Mouse (Mus musculus): ENCODE results near the gene 4930469K13Rik. TPM values are rescaled to one million over a fixed set of nuclear protein-coding genes. Genes with fewer than 3 reads are reported as not detected.

The 4930469K13Rik gene
- polyA plus RNA-seq (2012; rRNA removed; ENCODE audit: low replicate concordance) = not detected in 2 replicates

GRCm38 (mm10) chr11:34098422-34098821, at the start of gene 4930469K13Rik:
4930469K13Rik (minus strand) TSS chr11:34098554.

GRCm38 (mm10) chr11:34046767-34047541, 51.4 kb downstream of the 4930469K13Rik start, which contains the start of gene Lcp2:
Lcp2 (plus strand) TSS chr11:34046920.

GRCm38 (mm10) chr11:33992938-33993337, 105.4 kb downstream of the 4930469K13Rik start, which contains the start of gene Kcnip1:
Kcnip1 (minus strand) TSS chr11:33993152.

GRCm38 (mm10) chr11:33962688-33963407, 135.5 kb downstream of the 4930469K13Rik start, which contains the start of gene Kcnmb1:
Kcnmb1 (plus strand) TSS chr11:33963013.

Other genes starting within 250 kb of the 4930469K13Rik start
- 0.88 and 1.4 TPM in 2 replicates for gene Kcnmb1, start 135.5 kb downstream of the 4930469K13Rik start, polyA plus RNA-seq (2012; rRNA removed; ENCODE audit: low replicate concordance)
- gene Kcnip1, start 105.4 kb downstream of the 4930469K13Rik start, polyA plus RNA-seq (2012; rRNA removed; ENCODE audit: low replicate concordance) = not detected in 2 replicates
- 16.5 and 21.2 TPM in 2 replicates for gene Lcp2, start 51.6 kb downstream of the 4930469K13Rik start, polyA plus RNA-seq (2012; rRNA removed; ENCODE audit: low replicate concordance)
- gene Foxi1, start 109.5 kb upstream of the 4930469K13Rik start, polyA plus RNA-seq (2012; rRNA removed; ENCODE audit: low replicate concordance) = 5.4 and 6.7 TPM in 2 replicates
- gene Fam196b, start 216.3 kb upstream of the 4930469K13Rik start, polyA plus RNA-seq (2012; rRNA removed; ENCODE audit: low replicate concordance) = 0.02 and 0.10 TPM in 2 replicates

Measured in mammary gland, adult 2 months (tissue).